In genomic region chr10:91185721-91186120, GRCm38 (mm10) we compare ENCODE assay signal across 29 mouse cellular contexts. TPM values are rescaled to one million over a fixed set of nuclear protein-coding genes. Genes with fewer than 3 reads are reported as not detected.
A peak's percentile ranks its signal among the peaks of the same experiment; 100 is the strongest.
DNase-seq lines count a peak whose midpoint lies in the region; ATAC-seq and TF ChIP-seq lines count a peak whose summit lies in the region.
"Had no signal": no experiment of that assay in that cellular context is flagged by ENCODE, and none has a peak within 500 bp of the region (broad histone marks: within the 10 kb centered on the region; RNA-seq: fewer than 3 reads in every experiment).

No protein-coding gene starts in this region.

- DNase-seq in gastrocnemius, adult 2 months, result no peak
- DNase-seq in gastrocnemius, postnatal 25 days, result no peak
- peak; percentile 80 for DNase-seq in kidney, adult 2 months
- no peak for DNase-seq in kidney, postnatal 10 days
- DNase-seq in midbrain, embryonic 11.5 days (ENCODE audit: low spot score, missing footprints), result peak; percentile 39
- DNase-seq: adrenal gland, postnatal 10 days; adrenal gland, postnatal 36 days; B cell, adult 2 months; cerebellum, adult 18-20 months; cerebellum, adult 9-10 months; cerebellum, postnatal 14 days; gastrocnemius, postnatal 14 days; heart, adult 18-20 months; heart, postnatal 10 days; heart, postnatal 36 days had no signal

- H3K4me1 ChIP-seq in kidney, adult 2 months (ENCODE audit: control insufficient read depth, insufficient read depth, low read length), result peaks cover 10% of the 10 kb centered on the region; the same call in 1 of the 2 replicates
- H3K4me1 ChIP-seq in midbrain, embryonic 11.5 days (ENCODE audit: control insufficient read depth, insufficient read depth, low read length), result peaks cover 13% of the 10 kb centered on the region
- peaks cover 17% of the 10 kb centered on the region for H3K4me1 ChIP-seq in midbrain, embryonic 16.5 days (ENCODE audit: control insufficient read depth, insufficient read depth, low read length)
- peaks cover 17% of the 10 kb centered on the region for H3K4me1 ChIP-seq in hindbrain, embryonic 16.5 days (ENCODE audit: control insufficient read depth, insufficient read depth, low read depth, low read length)

- no peak overlapping the region for H3K4me2 ChIP-seq in midbrain, embryonic 11.5 days
- H3K4me2 ChIP-seq in midbrain, embryonic 16.5 days (ENCODE audit: low read length), result no peak overlapping the region
- H3K4me2 ChIP-seq in hindbrain, embryonic 16.5 days (ENCODE audit: low read length), result no peak overlapping the region
- H3K4me2 ChIP-seq: embryonic facial prominence, embryonic 12.5 days; embryonic facial prominence, embryonic 15.5 days; forebrain, embryonic 12.5 days; heart, embryonic 12.5 days; heart, embryonic 15.5 days; hindbrain, embryonic 13.5 days had no signal

- intact Hi-C loops in gastrocnemius, adult 2 months (cut with DNase I), result no loop called here

- WGBS in kidney, adult 2 months, result 56% methylated on average over 2 of the region's 2 CpGs
- 88% methylated on average over 2 of the region's 2 CpGs for WGBS in midbrain, embryonic 11.5 days
- WGBS in midbrain, embryonic 16.5 days, result 92% methylated on average over 2 of the region's 2 CpGs
- 97% methylated on average over 2 of the region's 2 CpGs for WGBS in hindbrain, embryonic 16.5 days

- peak overlapping the region; percentile 52; the same call in 1 of the 2 replicates for H3K27ac ChIP-seq in gastrocnemius, adult 2 months
- H3K27ac ChIP-seq in kidney, adult 2 months (ENCODE audit: insufficient read depth, low read depth, low read length), result 0 out of 2 replicates have a peak overlapping the region, but pooled peaks have one; percentile 6
- no peak overlapping the region for H3K27ac ChIP-seq in midbrain, embryonic 11.5 days (ENCODE audit: low read depth, low read length)
- no peak overlapping the region for H3K27ac ChIP-seq in midbrain, embryonic 16.5 days (ENCODE audit: low read length)
- no peak overlapping the region for H3K27ac ChIP-seq in hindbrain, embryonic 16.5 days (ENCODE audit: low read depth, low read length)
- H3K27ac ChIP-seq: embryonic facial prominence, embryonic 12.5 days; embryonic facial prominence, embryonic 15.5 days; heart, embryonic 15.5 days; hindbrain, embryonic 10.5 days; hindbrain, embryonic 13.5 days; hindbrain, postnatal 0 days had no signal

- no peak for TF ChIP-seq POLR2A in kidney, adult 2 months (IDR thresholded peaks at IDR 0.05; ENCODE audit: low read depth, low read length)

- H3K27me3 ChIP-seq in kidney, adult 2 months (replicated peaks; ENCODE audit: control insufficient read depth, insufficient read depth, low read length), result no peaks in the 10 kb centered on the region
- H3K27me3 ChIP-seq in midbrain, embryonic 11.5 days (ENCODE audit: control insufficient read depth, insufficient read depth, low read length), result no peaks in the 10 kb centered on the region
- no peaks in the 10 kb centered on the region for H3K27me3 ChIP-seq in midbrain, embryonic 16.5 days (ENCODE audit: control insufficient read depth, insufficient read depth, low read depth, low read length)
- no peaks in the 10 kb centered on the region for H3K27me3 ChIP-seq in hindbrain, embryonic 16.5 days (replicated peaks; ENCODE audit: control insufficient read depth, insufficient read depth, low read length)
- H3K27me3 ChIP-seq: CH12.LX; embryonic facial prominence, embryonic 12.5 days; embryonic facial prominence, embryonic 15.5 days; forebrain, embryonic 12.5 days; heart, embryonic 12.5 days; heart, embryonic 15.5 days; hindbrain, embryonic 13.5 days; Patski had no signal

- no peak for TF ChIP-seq CTCF in gastrocnemius, adult 2 months (IDR thresholded peaks at IDR 0.05)
- TF ChIP-seq CTCF in kidney, adult 2 months (conservative IDR thresholded peaks at IDR 0.05; ENCODE audit: insufficient read depth, insufficient read length, low read depth, low read length), result no peak

- no peak overlapping the region for H3K9ac ChIP-seq in midbrain, embryonic 11.5 days (ENCODE audit: low read length)
- H3K9ac ChIP-seq in midbrain, embryonic 16.5 days (ENCODE audit: low read depth, low read length), result no peak overlapping the region
- H3K9ac ChIP-seq in hindbrain, embryonic 16.5 days (ENCODE audit: low read depth, low read length), result no peak overlapping the region
- H3K9ac ChIP-seq: embryonic facial prominence, embryonic 12.5 days; embryonic facial prominence, embryonic 15.5 days; forebrain, embryonic 12.5 days; heart, embryonic 12.5 days; heart, embryonic 15.5 days; hindbrain, embryonic 13.5 days had no signal

- H3K36me3 ChIP-seq in kidney, adult 2 months (ENCODE audit: control insufficient read depth, insufficient read depth, low read length), result no peaks in the 10 kb centered on the region
- H3K36me3 ChIP-seq in midbrain, embryonic 11.5 days (ENCODE audit: control insufficient read depth, insufficient read depth, low read length), result no peaks in the 10 kb centered on the region
- no peaks in the 10 kb centered on the region for H3K36me3 ChIP-seq in midbrain, embryonic 16.5 days (ENCODE audit: control insufficient read depth, insufficient read depth, low read length)
- no peaks in the 10 kb centered on the region for H3K36me3 ChIP-seq in hindbrain, embryonic 16.5 days (ENCODE audit: control insufficient read depth, insufficient read depth, low read length)
- H3K36me3 ChIP-seq: embryonic facial prominence, embryonic 12.5 days; embryonic facial prominence, embryonic 15.5 days; forebrain, embryonic 12.5 days; G1E; heart, embryonic 12.5 days; heart, embryonic 15.5 days; hindbrain, embryonic 10.5 days; hindbrain, embryonic 13.5 days had no signal

- ATAC-seq in midbrain, embryonic 11.5 days (ENCODE audit: low FRiP score), result no peak
- no peak for ATAC-seq in midbrain, embryonic 16.5 days
- no peak for ATAC-seq in hindbrain, embryonic 16.5 days
- ATAC-seq: forebrain, embryonic 16.5 days; hindbrain, postnatal 0 days; Patski had no signal

- no peak overlapping the region for H3K4me3 ChIP-seq in gastrocnemius, adult 2 months
- H3K4me3 ChIP-seq in kidney, adult 2 months (ENCODE audit: insufficient read depth, low read depth, low read length), result no peak overlapping the region
- no peak overlapping the region for H3K4me3 ChIP-seq in midbrain, embryonic 11.5 days (ENCODE audit: low read depth, low read length)
- H3K4me3 ChIP-seq in midbrain, embryonic 16.5 days (ENCODE audit: low read depth, low read length), result no peak overlapping the region
- no peak overlapping the region for H3K4me3 ChIP-seq in hindbrain, embryonic 16.5 days (ENCODE audit: low read length)
- H3K4me3 ChIP-seq: embryonic facial prominence, embryonic 12.5 days; embryonic facial prominence, embryonic 15.5 days; forebrain, embryonic 12.5 days; heart, embryonic 12.5 days; heart, embryonic 15.5 days; hindbrain, embryonic 10.5 days; hindbrain, embryonic 13.5 days had no signal

- no peaks in the 10 kb centered on the region for H3K9me3 ChIP-seq in midbrain, embryonic 11.5 days (ENCODE audit: control insufficient read depth, low read length)
- H3K9me3 ChIP-seq in midbrain, embryonic 16.5 days (replicated peaks; ENCODE audit: control insufficient read depth, low read length, poor library complexity, severe bottlenecking), result no peaks in the 10 kb centered on the region
- no peaks in the 10 kb centered on the region for H3K9me3 ChIP-seq in hindbrain, embryonic 16.5 days (ENCODE audit: control insufficient read depth, low read length)
- H3K9me3 ChIP-seq: embryonic facial prominence, embryonic 12.5 days; embryonic facial prominence, embryonic 15.5 days; forebrain, embryonic 12.5 days; G1E; heart, embryonic 12.5 days; heart, embryonic 15.5 days; hindbrain, embryonic 10.5 days; hindbrain, embryonic 13.5 days had no signal

RNA-seq across cellular contexts. Expression of gene Tmpo, which starts 4.6 kb away (rescaled TPM):
- 10 to 100 TPM; 62.2 to 83.0 TPM for total RNA-seq in gastrocnemius, adult 2 months (2021)
- total RNA-seq in gastrocnemius, postnatal 25 days (2021), result 10 to 100 TPM; 43.5 to 46.7 TPM
- 20.0 and 21.1 TPM in 2 replicates for polyA plus RNA-seq in kidney, adult 2 months (2012; rRNA removed)
- 339 and 388 TPM in 2 replicates for polyA plus RNA-seq in midbrain, embryonic 11.5 days (2014; fragmentation: Nextera tagmentation; extraction: Ambion mirVana)
- 82.8 and 100 TPM in 2 replicates for polyA plus RNA-seq in midbrain, embryonic 16.5 days (2015; fragmentation: Nextera tagmentation; extraction: Ambion mirVana)
- 68.7 and 83.7 TPM in 2 replicates for polyA plus RNA-seq in hindbrain, embryonic 16.5 days (2015; fragmentation: Nextera tagmentation; extraction: Ambion mirVana)

Comparison
In these comparisons a context has a peak if more than half of its experiments do, and no peak if none do; other contexts are left out.
1. DNase-seq: peak in kidney, adult 2 months (single experiment) and midbrain, embryonic 11.5 days (single experiment); none in gastrocnemius, adult 2 months (single experiment), gastrocnemius, postnatal 25 days (single experiment) and kidney, postnatal 10 days (single experiment).
2. H3K27ac ChIP-seq: peak in gastrocnemius, adult 2 months (single experiment) and kidney, adult 2 months (single experiment); none in midbrain, embryonic 11.5 days (single experiment), midbrain, embryonic 16.5 days (single experiment) and hindbrain, embryonic 16.5 days (single experiment).